ENCODE assay signal across 22 mouse cellular contexts in genomic region chr6:16963958-16964357, GRCm38 (mm10).
DNase-seq lines count a peak whose midpoint lies in the region; ATAC-seq lines count a peak whose summit lies in the region.
"Had no signal": no experiment of that assay in that cellular context is flagged by ENCODE, and none has a peak within 500 bp of the region (broad histone marks: within the 10 kb centered on the region; RNA-seq: fewer than 3 reads in every experiment).

No protein-coding gene starts in this region.

- 18% methylated on average over 3 of the region's 3 CpGs for WGBS in liver, embryonic 16.5 days (ENCODE audit: insufficient replicate concordance)
- 31% methylated on average over 3 of the region's 3 CpGs for WGBS in liver, embryonic 12.5 days (ENCODE audit: insufficient replicate concordance)

- no peaks in the 10 kb centered on the region for H3K4me1 ChIP-seq in liver, embryonic 16.5 days (ENCODE audit: control insufficient read depth, low read depth, low read length)
- H3K4me1 ChIP-seq in liver, embryonic 12.5 days, result no peaks in the 10 kb centered on the region
- H3K4me1 ChIP-seq: embryonic facial prominence, embryonic 10.5 days; forebrain, embryonic 12.5 days; heart, embryonic 13.5 days; hindbrain, embryonic 15.5 days; intestine, embryonic 15.5 days; lung, embryonic 15.5 days; midbrain, embryonic 10.5 days; neural tube, embryonic 12.5 days had no signal

- no peaks in the 10 kb centered on the region for H3K9me3 ChIP-seq in liver, embryonic 16.5 days (replicated peaks; ENCODE audit: control insufficient read depth, low read length)
- no peaks in the 10 kb centered on the region for H3K9me3 ChIP-seq in liver, embryonic 12.5 days (replicated peaks)
- H3K9me3 ChIP-seq: embryonic facial prominence, embryonic 10.5 days; forebrain, embryonic 12.5 days; heart, embryonic 13.5 days; hindbrain, embryonic 15.5 days; intestine, embryonic 15.5 days; lung, embryonic 15.5 days; midbrain, embryonic 10.5 days; neural tube, embryonic 12.5 days had no signal

- H3K4me2 ChIP-seq in liver, embryonic 16.5 days (ENCODE audit: low read depth, low read length), result no peak overlapping the region
- H3K4me2 ChIP-seq in liver, embryonic 12.5 days, result no peak overlapping the region
- H3K4me2 ChIP-seq: forebrain, embryonic 12.5 days; heart, embryonic 13.5 days; hindbrain, embryonic 15.5 days; intestine, embryonic 15.5 days; lung, embryonic 15.5 days; neural tube, embryonic 12.5 days had no signal

- peak; percentile 46 for DNase-seq in A20 (ENCODE audit: low read depth, low spot score)
- peak; percentile 27 to 33 for DNase-seq in monocyte, adult 2 months (ENCODE audit: low read depth in 1 of 2, low spot score in 2 of 2)
- no peak for DNase-seq in urinary bladder, postnatal 10 days (ENCODE audit: low spot score)
- no peak for DNase-seq in layer of hippocampus, postnatal 14 days (ENCODE audit: low spot score in 2 of 2)
- DNase-seq in adrenal gland, postnatal 36 days, result no peak
- DNase-seq: adrenal gland, adult 2 months; cerebellum, adult 18-20 months; cerebellum, postnatal 25 days; kidney, postnatal 36 days; right cerebral cortex, adult 18-20 months; thymus, postnatal 36 days had no signal

- H3K4me3 ChIP-seq in liver, embryonic 16.5 days (ENCODE audit: low read depth, low read length), result no peak overlapping the region
- H3K4me3 ChIP-seq in liver, embryonic 12.5 days, result no peak overlapping the region
- H3K4me3 ChIP-seq: embryonic facial prominence, embryonic 10.5 days; forebrain, embryonic 12.5 days; heart, embryonic 13.5 days; hindbrain, embryonic 15.5 days; intestine, embryonic 15.5 days; lung, embryonic 15.5 days; midbrain, embryonic 10.5 days; neural tube, embryonic 12.5 days had no signal

- H3K9ac ChIP-seq in liver, embryonic 16.5 days (ENCODE audit: low read depth, low read length), result no peak overlapping the region
- no peak overlapping the region for H3K9ac ChIP-seq in liver, embryonic 12.5 days
- H3K9ac ChIP-seq: forebrain, embryonic 12.5 days; heart, embryonic 13.5 days; hindbrain, embryonic 15.5 days; intestine, embryonic 15.5 days; lung, embryonic 15.5 days; neural tube, embryonic 12.5 days had no signal

- H3K27ac ChIP-seq in liver, embryonic 16.5 days (ENCODE audit: low read length), result 0 out of 2 replicates have a peak overlapping the region, but pooled peaks have one; percentile 24
- H3K27ac ChIP-seq in liver, embryonic 12.5 days, result no peak overlapping the region
- H3K27ac ChIP-seq: embryonic facial prominence, embryonic 10.5 days; forebrain, embryonic 12.5 days; heart, embryonic 13.5 days; hindbrain, embryonic 15.5 days; intestine, embryonic 15.5 days; lung, embryonic 15.5 days; midbrain, embryonic 10.5 days; neural tube, embryonic 12.5 days had no signal

- H3K27me3 ChIP-seq in liver, embryonic 16.5 days (ENCODE audit: control insufficient read depth, insufficient read depth, low read depth, low read length), result no peaks in the 10 kb centered on the region
- H3K27me3 ChIP-seq in liver, embryonic 12.5 days (replicated peaks), result no peaks in the 10 kb centered on the region
- H3K27me3 ChIP-seq: forebrain, embryonic 12.5 days; heart, embryonic 13.5 days; hindbrain, embryonic 15.5 days; intestine, embryonic 15.5 days; lung, embryonic 15.5 days; neural tube, embryonic 12.5 days had no signal

- no peaks in the 10 kb centered on the region for H3K36me3 ChIP-seq in liver, embryonic 16.5 days (ENCODE audit: control insufficient read depth, insufficient read depth)
- no peaks in the 10 kb centered on the region for H3K36me3 ChIP-seq in liver, embryonic 12.5 days
- H3K36me3 ChIP-seq: embryonic facial prominence, embryonic 10.5 days; forebrain, embryonic 12.5 days; heart, embryonic 13.5 days; hindbrain, embryonic 15.5 days; intestine, embryonic 15.5 days; lung, embryonic 15.5 days; midbrain, embryonic 10.5 days; neural tube, embryonic 12.5 days had no signal

- ATAC-seq in liver, embryonic 16.5 days (ENCODE audit: low read depth), result no peak
- ATAC-seq in liver, embryonic 12.5 days, result no peak
- peak; percentile 96 for ATAC-seq in common myeloid progenitor, adult 5-6 weeks (replicated peaks; ENCODE audit: low read depth, poor library complexity, severe bottlenecking)
- ATAC-seq: intestine, embryonic 15.5 days had no signal

Comparison
In these comparisons a context has a peak if more than half of its experiments do, and no peak if none do; other contexts are left out.
1. DNase-seq: peak in A20 (single experiment) and monocyte, adult 2 months (2 of 2); none in urinary bladder, postnatal 10 days (single experiment), layer of hippocampus, postnatal 14 days (0 of 2) and adrenal gland, postnatal 36 days (0 of 2).